Mouse (Mus musculus) forebrain, embryonic 10.5 days (tissue): ENCODE data around the gene Satb2. TPM values are rescaled to one million over a fixed set of nuclear protein-coding genes. Genes with fewer than 3 reads are reported as not detected.
A peak's percentile ranks its signal among the peaks of the same experiment; 100 is the strongest.

ENCODE experiments used
- DNase-seq: peaks from one replicate; pipeline ENCODE4 v3.0.0-alpha.2; 2017; ENCODE audit warnings: low spot score; ENCODE audit errors: extremely low spot score
- H3K27ac ChIP-seq: fragments of 300-500 bp; sonication (generic); 2 replicates; pipeline ENCODE4 v1.5.1; 2016; ENCODE audit warnings: mild to moderate bottlenecking
- H3K27me3 ChIP-seq: fragments of 300-500 bp; sonication (generic); 2 replicates; pipeline ENCODE4 v1.6.1; 2016; ENCODE audit warnings: mild to moderate bottlenecking; ENCODE audit not compliant: poor library complexity, severe bottlenecking
- H3K36me3 ChIP-seq: fragments of 300-500 bp; sonication (generic); replicated peaks from 2 replicates; pipeline ENCODE4 v1.6.1; 2016; ENCODE audit warnings: mild to moderate bottlenecking, moderate library complexity
- H3K4me1 ChIP-seq: fragments of 300-500 bp; sonication (generic); 2 replicates; pipeline ENCODE4 v1.6.1; 2016
- H3K4me3 ChIP-seq: fragments of 300-500 bp; sonication (generic); 2 replicates; pipeline ENCODE4 v1.5.1; 2016; ENCODE audit warnings: mild to moderate bottlenecking, moderate library complexity
- H3K9me3 ChIP-seq: fragments of 300-500 bp; sonication (generic); 2 replicates; pipeline ENCODE4 v1.6.1; 2016; ENCODE audit warnings: mild to moderate bottlenecking, moderate library complexity
- WGBS: fragments of 180-500 bp; shearing (Covaris S2); methylation state at CpG from one replicate; pipeline ENCODE4 v1.1.7; 2016; 5-methylcytosine and 5-hydroxymethylcytosine counted together
- polyA plus RNA-seq: library from polyadenylated mRNA; unstranded; fragments of >200 nt; fragmentation: Nextera tagmentation; extraction: Ambion mirVana; gene quantifications from 2 replicates; pipeline ENCODE4 v1.2.1, GENCODE M21; 2016

Gene Satb2
- polyA plus RNA-seq, 1 experiment from 2014 or later, result 1.4 TPM

DNA sequence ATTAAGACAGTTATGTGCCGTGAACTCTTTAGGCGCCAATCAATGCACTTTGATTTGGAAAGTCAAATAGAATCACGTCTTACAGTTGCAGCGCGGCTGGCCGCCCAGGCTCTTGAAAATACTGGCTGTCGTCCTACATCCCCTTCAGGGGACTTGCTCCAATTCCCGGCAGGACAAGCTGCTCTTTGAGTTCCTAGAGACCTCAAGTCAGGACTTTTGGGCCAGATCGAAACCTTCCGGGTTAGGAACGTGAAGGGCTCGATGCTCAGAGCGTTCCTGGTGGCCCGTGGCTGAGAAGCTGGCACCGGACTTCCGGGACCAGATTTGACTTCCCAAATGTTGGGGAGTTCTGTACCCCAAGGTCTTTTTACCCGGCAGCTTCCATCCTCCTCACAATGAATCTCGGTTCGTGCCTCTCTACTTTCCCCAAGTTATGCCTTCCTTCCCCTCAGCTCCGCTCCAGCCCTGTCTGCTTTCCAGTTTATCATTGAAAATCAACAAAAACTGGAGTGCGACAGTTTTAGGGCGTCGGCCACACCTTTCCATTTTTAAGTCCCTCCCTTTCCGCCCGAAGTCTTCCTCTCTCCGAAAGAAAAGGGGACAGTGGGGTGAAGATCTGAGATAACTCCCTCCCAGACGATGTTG, 2.3 kb upstream of the Satb2 start:
- Histone ChIP-seq H3K9me3 (no peaks in the 10 kb centered on the region), H3K36me3 (no peaks in the 10 kb centered on the region), H3K4me1 (peaks cover 56% of the 10 kb centered on the region), H3K27ac (no peak overlapping the region), H3K27me3 (peaks cover 100% of the 10 kb centered on the region), H3K4me3 (peak overlapping the region; percentile 28)
- under 1% methylated on average over 27 of the region's 27 CpGs for WGBS
- DNase-seq, result peak; percentile 46

DNA sequence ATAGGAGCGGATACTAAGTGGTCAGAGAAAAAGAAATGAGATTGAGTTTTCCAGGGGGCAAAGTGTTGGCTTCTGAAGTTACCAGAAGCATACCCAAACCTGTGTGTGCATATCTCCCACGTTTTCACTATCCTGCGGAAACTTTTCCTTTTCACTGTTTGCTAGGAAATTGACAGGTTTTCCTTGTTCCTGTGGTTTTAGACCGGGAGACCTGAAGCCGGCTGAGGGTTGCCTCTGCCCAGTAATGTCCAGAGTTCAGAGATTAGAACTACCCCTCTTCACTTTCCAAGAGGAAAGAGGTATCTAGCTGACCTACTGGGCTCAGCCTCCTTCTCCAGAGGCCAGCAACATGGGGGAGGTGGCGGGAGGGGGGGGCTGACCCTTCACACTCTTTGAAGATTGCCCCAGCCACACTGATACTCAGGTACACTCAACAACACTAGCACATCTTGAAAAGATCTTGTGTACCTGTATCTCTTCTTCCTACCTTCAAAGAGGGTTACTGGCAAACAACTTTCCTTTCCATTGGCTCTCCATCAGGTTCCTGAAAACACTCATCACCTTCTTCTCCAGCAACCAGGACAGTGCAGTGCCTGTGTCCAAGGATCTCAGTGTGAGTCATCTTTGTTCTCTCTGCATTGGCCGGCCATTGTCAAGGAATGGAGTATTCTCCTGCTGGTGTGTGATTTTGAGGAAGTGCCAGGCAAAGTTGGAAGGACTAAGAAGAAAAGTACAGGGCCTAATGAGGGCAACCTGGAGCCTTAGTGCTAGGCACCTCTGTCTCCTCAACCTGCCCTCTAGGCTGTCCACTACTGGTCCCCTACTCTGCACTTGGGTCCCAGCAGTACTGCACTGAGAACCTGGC, 1.3 kb upstream of the Satb2 start:
- Histone ChIP-seq H3K27me3 (peaks cover 98% of the 10 kb centered on the region), H3K4me3 (no peak overlapping the region), H3K27ac (no peak overlapping the region), H3K4me1 (peaks cover 61% of the 10 kb centered on the region), H3K9me3 (no peaks in the 10 kb centered on the region), H3K36me3 (no peaks in the 10 kb centered on the region)
- DNase-seq, result peak; percentile 38
- WGBS, result 2% methylated on average over 7 of the region's 7 CpGs

DNA sequence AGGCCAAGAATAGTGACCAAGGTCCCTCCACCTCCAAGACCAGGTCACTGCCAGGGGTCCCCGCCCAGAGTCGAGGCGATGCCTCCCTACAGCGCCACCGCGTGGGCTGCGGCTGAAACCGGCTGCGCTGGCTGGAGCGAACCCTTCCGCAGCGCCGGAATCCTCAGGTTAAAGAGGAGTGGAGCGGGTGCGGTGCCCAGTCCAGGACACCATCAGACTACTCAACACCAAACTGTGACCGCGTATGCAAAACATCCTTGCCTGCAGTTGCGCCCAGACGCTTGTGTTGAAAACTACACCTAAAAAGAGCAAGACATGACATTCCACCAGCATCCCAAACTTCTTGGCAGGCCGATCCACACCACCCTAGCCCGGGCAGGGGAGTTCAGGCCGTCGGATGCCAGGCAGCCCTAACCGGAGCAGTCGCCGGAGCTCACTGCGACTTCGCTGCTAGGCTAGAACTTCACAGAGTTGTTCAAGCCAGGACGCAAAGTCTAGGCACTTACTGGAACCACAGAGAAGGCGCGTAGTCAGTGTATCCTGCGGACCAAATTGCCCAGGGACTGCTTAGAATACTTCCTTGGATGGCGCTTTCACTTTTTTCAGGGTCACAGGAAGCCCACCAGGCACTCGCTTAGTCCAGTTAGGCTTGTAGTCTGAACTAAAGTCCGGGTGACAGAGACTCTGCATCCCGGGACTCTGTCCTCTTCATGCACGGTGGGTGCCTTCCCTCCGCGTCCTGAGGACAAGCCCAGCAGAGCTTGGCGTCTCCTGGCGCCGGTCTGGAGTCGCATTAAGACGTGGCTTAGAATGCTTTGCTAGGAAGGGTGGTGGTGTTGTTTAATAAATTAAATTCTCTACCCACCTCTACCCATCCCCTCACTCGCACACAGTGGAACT, 999 bp downstream of the Satb2 start:
- H3K4me3 ChIP-seq, result peak overlapping the region; percentile 42
- no peak overlapping the region for H3K27ac ChIP-seq
- H3K27me3 ChIP-seq, result peaks cover 74% of the 10 kb centered on the region
- under 1% methylated on average over 45 of the region's 45 CpGs for WGBS
- peak; percentile 83 for DNase-seq
- H3K4me1 ChIP-seq, result peaks cover 48% of the 10 kb centered on the region
- no peaks in the 10 kb centered on the region for H3K36me3 ChIP-seq
- no peaks in the 10 kb centered on the region for H3K9me3 ChIP-seq

DNA sequence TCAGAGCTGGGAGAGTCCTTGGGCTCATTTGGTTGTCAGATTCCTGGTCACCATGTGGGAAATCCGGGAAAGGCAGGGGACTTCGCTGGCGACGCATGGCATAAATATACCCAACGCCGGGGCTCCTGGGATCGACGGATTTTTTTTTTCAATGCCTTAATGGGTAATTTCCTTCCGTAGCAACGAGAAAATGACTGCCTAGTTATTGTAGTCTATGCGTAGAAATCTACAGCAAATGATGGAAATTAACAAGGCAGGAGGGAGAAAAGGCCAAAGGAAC, 1.7 kb downstream of the Satb2 start:
- Histone ChIP-seq H3K4me1 (peaks cover 48% of the 10 kb centered on the region), H3K27ac (no peak overlapping the region), H3K36me3 (no peaks in the 10 kb centered on the region), H3K4me3 (peak overlapping the region; percentile 42; the same call in 1 of the 2 replicates), H3K27me3 (peaks cover 68% of the 10 kb centered on the region), H3K9me3 (no peaks in the 10 kb centered on the region)
- under 1% methylated on average over 11 of the region's 11 CpGs for WGBS
- no peak for DNase-seq

DNA sequence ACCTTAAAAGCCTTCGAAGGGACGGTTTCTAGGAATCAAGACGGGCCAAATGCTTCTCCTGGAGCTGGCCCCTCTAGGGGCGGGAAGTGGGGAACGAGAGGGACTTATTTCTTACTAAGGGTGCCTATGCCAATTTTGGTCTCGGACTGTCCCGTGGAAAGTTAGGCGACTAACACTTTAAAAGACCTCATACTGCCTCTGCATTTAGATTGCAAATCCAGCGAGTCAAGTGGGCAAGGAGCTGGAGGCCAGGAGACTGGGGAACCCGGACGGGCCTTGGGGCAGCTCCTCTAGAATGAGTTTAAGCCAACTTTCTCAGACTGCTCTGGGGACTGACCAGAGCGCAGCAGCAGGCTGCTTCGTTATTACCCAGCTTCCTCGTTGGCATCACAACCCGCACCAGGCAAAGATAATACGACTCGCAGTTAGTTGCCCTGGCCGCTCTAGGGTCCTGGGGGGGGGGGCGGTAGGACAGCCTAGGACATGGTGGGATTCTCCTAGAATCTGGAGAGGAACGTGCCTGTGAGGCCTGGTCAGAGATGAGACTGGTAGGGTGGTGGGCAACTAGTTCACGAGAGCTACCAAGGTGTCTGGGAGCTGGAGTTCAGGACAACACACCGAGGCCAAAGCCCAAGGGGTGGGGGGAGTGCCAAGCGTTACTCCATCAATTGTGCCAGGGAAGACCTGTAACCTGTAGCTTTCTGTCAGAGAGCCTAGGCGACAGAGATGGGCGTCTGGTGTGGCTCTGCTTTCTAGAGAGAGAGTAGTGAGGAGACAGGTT, 2.2 kb downstream of the Satb2 start:
- H3K4me3 ChIP-seq, result 0 out of 2 replicates have a peak overlapping the region, but pooled peaks have one; percentile 42
- no peaks in the 10 kb centered on the region for H3K36me3 ChIP-seq
- DNase-seq, result peak; percentile 49
- H3K27me3 ChIP-seq, result peaks cover 66% of the 10 kb centered on the region
- no peak overlapping the region for H3K27ac ChIP-seq
- peaks cover 54% of the 10 kb centered on the region for H3K4me1 ChIP-seq
- no peaks in the 10 kb centered on the region for H3K9me3 ChIP-seq
- under 1% methylated on average over 25 of the region's 25 CpGs for WGBS

DNA sequence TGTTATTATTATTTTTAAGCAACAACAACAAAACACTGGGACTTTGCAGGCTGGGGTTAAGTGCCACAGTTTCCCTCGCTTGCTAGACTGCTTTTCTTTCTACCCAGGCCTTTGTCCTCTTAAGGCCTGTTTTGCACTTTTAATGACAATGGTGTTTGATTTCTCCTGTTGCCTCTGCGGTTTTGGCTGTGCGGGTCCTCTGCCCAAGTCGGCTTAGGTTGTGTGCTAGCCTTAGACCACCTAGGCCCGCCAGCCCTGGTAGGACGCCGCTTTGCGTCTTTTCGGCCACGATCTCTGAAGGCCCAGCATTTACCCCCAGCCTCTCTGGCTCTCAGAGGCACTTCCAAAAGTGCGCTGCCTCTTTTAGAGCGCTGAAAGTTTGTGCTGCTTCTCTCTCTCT, 2.9 kb downstream of the Satb2 start:
- H3K9me3 ChIP-seq, result no peaks in the 10 kb centered on the region
- peaks cover 54% of the 10 kb centered on the region for H3K4me1 ChIP-seq
- H3K27me3 ChIP-seq, result peaks cover 66% of the 10 kb centered on the region
- H3K4me3 ChIP-seq, result no peak overlapping the region
- peak; percentile 34 for DNase-seq
- WGBS, result under 1% methylated on average over 12 of the region's 12 CpGs
- no peak overlapping the region for H3K27ac ChIP-seq
- H3K36me3 ChIP-seq, result no peaks in the 10 kb centered on the region

DNA sequence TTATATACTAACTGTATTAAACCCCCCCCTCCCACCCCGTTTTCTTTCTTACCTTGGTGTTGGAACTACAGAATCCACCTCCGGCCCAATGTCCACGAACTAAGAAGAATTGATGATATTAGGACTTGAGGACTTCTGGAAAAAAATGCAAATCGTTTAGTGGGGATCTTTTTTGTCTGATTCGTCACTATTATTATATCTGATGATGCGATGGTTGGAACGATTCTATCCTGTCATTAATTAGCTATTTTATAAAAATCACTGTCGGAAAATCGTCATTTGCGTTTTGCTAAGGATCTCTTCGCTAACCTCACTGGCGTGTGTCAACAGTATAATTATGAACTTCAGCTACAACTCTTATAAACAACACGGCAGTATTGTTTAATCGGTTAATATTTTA, 4.3 kb downstream of the Satb2 start:
- Histone ChIP-seq H3K36me3 (no peaks in the 10 kb centered on the region), H3K27ac (no peak overlapping the region), H3K4me3 (no peak overlapping the region), H3K9me3 (no peaks in the 10 kb centered on the region), H3K27me3 (peaks cover 66% of the 10 kb centered on the region), H3K4me1 (peaks cover 66% of the 10 kb centered on the region)
- 4% methylated on average over 14 of the region's 14 CpGs for WGBS
- no peak for DNase-seq

DNA sequence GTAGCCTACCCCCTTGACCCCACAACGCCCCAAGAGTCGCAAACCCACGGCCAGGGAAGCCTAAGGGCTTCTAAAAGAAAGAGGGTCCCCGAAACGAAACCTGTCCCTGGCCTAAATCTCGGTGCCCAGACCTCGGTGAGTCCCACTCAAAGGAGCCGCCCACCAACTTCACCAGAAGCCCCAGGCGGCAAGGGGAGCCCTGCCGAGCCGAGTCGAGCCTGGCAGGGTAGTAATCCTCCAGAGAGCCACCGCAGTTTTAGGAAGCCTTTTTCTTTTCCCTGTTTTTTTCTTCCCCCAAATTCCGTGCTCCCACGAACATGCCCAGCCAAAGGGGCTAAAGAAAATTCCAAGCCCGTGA, 4.9 kb downstream of the Satb2 start:
- DNase-seq, result no peak
- Histone ChIP-seq H3K4me1 (peaks cover 69% of the 10 kb centered on the region), H3K36me3 (no peaks in the 10 kb centered on the region), H3K27me3 (peaks cover 66% of the 10 kb centered on the region), H3K9me3 (no peaks in the 10 kb centered on the region), H3K4me3 (peak overlapping the region; percentile 88), H3K27ac (peak overlapping the region; percentile 97)
- under 1% methylated on average over 16 of the region's 16 CpGs for WGBS

DNA sequence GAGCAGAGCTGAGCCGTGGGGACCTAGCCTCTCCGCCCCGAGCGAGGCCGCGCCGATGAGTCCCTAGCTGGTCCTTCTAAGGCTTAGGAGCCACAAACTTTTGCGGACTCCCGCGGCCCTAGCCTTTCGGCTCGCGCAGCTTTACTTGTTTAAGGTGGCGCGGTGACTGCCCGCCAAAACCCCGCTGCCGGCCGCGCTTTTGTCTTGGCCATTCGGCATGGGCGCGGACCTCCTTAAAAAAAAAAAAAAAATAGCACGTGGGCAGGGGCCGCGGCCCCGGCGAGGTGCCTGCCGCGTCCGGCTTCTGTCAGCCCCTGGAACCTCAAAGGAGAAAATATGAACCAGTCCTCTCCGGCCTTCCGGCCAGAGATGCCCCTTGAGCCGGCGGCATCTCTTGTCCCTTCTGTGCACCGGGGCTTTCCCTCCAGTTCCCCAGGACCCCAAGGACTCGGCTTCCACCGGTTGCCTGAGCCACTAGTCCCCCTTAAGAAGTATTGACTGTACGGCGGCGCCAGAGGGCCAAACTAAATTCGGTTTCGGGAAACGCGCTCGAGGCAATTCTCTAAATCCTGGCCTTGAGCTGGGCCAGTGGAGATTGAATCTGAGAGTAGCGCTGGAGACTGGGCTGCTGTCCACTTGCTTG, 5.4 kb downstream of the Satb2 start:
- DNase-seq, result peak; percentile 94
- Histone ChIP-seq H3K36me3 (no peaks in the 10 kb centered on the region), H3K27ac (peak overlapping the region; percentile 97), H3K4me1 (peaks cover 65% of the 10 kb centered on the region), H3K9me3 (no peaks in the 10 kb centered on the region), H3K27me3 (peaks cover 66% of the 10 kb centered on the region), H3K4me3 (peak overlapping the region; percentile 88)
- under 1% methylated on average over 47 of the region's 47 CpGs for WGBS

DNA sequence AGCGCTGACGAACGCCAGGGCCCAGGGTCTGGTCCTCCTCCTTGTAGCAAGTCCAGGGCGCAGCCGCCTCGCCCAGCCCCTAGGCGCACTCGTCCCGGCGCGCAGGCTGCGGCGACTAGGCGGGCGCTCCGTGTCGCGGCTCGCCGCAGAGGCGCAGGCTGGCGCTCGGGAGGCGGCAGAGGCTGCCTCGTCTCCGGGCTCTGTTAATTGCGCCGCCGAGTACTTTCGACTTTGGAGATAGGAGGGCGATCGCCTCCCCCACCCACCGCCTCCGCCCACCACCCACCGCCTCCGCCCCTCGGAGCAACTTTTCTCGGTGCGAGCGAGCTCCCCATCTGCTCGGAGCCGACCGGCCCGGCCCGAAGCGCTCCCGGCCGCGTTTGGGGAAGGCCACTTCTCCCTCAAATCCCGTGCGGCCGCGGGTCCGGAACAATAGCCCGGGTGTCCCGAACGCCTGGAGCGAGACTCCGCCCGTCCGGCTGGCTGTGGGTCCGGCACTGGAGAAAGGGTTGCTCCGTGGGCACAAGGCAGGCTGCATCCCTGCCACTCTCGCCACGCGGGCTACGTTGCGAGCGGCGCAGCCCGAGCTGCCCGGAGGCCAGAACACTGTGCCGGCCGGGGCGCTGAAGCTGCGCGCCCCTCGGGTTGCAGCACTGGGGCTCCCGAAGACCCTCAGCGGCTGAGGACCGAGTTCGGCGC, 6.0 kb downstream of the Satb2 start:
- H3K36me3 ChIP-seq, result no peaks in the 10 kb centered on the region
- peaks cover 66% of the 10 kb centered on the region for H3K27me3 ChIP-seq
- H3K4me1 ChIP-seq, result peaks cover 58% of the 10 kb centered on the region
- WGBS, result under 1% methylated on average over 77 of the region's 83 CpGs
- no peaks in the 10 kb centered on the region for H3K9me3 ChIP-seq
- peak overlapping the region; percentile 88 for H3K4me3 ChIP-seq
- DNase-seq, result peak; percentile 79
- H3K27ac ChIP-seq, result peak overlapping the region; percentile 97

DNA sequence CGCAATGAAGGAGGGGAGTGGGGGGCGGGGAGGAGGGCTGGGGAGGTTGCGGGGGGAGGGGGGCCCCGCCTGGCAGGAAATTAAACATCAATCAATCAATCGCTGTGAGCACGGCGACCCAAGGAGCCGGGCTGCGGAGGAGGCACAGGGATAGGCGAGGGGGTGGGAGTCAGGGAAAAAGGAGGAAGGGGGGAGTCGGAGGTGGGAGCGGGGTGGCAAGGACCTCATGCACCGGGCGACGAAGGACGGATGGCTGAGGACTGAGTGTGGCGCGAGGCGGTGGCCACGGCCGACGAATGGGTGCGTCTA, 6.6 kb downstream of the Satb2 start:
- under 1% methylated on average over 23 of the region's 23 CpGs for WGBS
- H3K4me1 ChIP-seq, result peaks cover 53% of the 10 kb centered on the region
- H3K36me3 ChIP-seq, result no peaks in the 10 kb centered on the region
- DNase-seq, result no peak
- H3K4me3 ChIP-seq, result peak overlapping the region; percentile 88
- peak overlapping the region; percentile 97 for H3K27ac ChIP-seq
- no peaks in the 10 kb centered on the region for H3K9me3 ChIP-seq
- H3K27me3 ChIP-seq, result peaks cover 63% of the 10 kb centered on the region
